Mouse (Mus musculus): ENCODE measurements around the gene Ten1. TPM values are rescaled to one million over a fixed set of nuclear protein-coding genes. Genes with fewer than 3 reads are reported as not detected.

Gene Ten1
- polyA plus RNA-seq, 1 experiment from 2014 or later, result 38.4 TPM

- H3K4me3 ChIP-seq (replicated peaks), result no peak overlapping the region
- no peak overlapping the region for H3K9ac ChIP-seq
- no peaks in the 10 kb centered on the region for H3K9me3 ChIP-seq (replicated peaks)
- H3K36me3 ChIP-seq, result peaks cover 62% of the 10 kb centered on the region
- no peak overlapping the region for H3K27ac ChIP-seq
- no peak overlapping the region for H3K4me2 ChIP-seq
- DNase-seq, result no peak
- 87% methylated on average over 22 of the region's 22 CpGs for WGBS (ENCODE audit: insufficient replicate concordance)
- no peak for ATAC-seq (ENCODE audit: low read depth)
- H3K27me3 ChIP-seq, result no peaks in the 10 kb centered on the region
- no peaks in the 10 kb centered on the region for H3K4me1 ChIP-seq (replicated peaks)
Measured at GRCm38 (mm10) chr11:116174775-116175448, 23.7 kb upstream of the Ten1 start.

GRCm38 (mm10) chr11:116176010-116176409 is 22.6 kb upstream of the Ten1 start:
- Histone ChIP-seq H3K27ac (no peak overlapping the region), H3K36me3 (peaks cover 72% of the 10 kb centered on the region), H3K27me3 (no peaks in the 10 kb centered on the region), H3K4me2 (no peak overlapping the region), H3K9me3 (replicated peaks) (no peaks in the 10 kb centered on the region), H3K9ac (no peak overlapping the region), H3K4me1 (replicated peaks) (no peaks in the 10 kb centered on the region), H3K4me3 (replicated peaks) (no peak overlapping the region)
- ATAC-seq (ENCODE audit: low read depth), result no peak
- WGBS (ENCODE audit: insufficient replicate concordance), result 80% methylated on average over 7 of the region's 7 CpGs
- DNase-seq, result no peak

GRCm38 (mm10) chr11:116178411-116179121 is 20.1 kb upstream of the Ten1 start:
- DNase-seq (no peak), ATAC-seq (ENCODE audit: low read depth) (no peak)
- 89% methylated on average over 20 of the region's 20 CpGs for WGBS (ENCODE audit: insufficient replicate concordance)
- no peaks in the 10 kb centered on the region for H3K4me1 ChIP-seq (replicated peaks)
- no peak overlapping the region for H3K4me3 ChIP-seq (replicated peaks)
- H3K27me3 ChIP-seq, result no peaks in the 10 kb centered on the region
- no peaks in the 10 kb centered on the region for H3K9me3 ChIP-seq (replicated peaks)
- no peak overlapping the region for H3K4me2 ChIP-seq
- H3K36me3 ChIP-seq, result peaks cover 83% of the 10 kb centered on the region
- no peak overlapping the region for H3K9ac ChIP-seq
- H3K27ac ChIP-seq, result no peak overlapping the region

GRCm38 (mm10) chr11:116185836-116186235 is 12.8 kb upstream of the Ten1 start:
- Histone ChIP-seq H3K27ac (no peak overlapping the region), H3K4me2 (no peak overlapping the region), H3K27me3 (no peaks in the 10 kb centered on the region), H3K4me3 (replicated peaks) (no peak overlapping the region), H3K9ac (no peak overlapping the region), H3K9me3 (replicated peaks) (no peaks in the 10 kb centered on the region), H3K36me3 (peaks cover 65% of the 10 kb centered on the region), H3K4me1 (replicated peaks) (peaks cover 5% of the 10 kb centered on the region; the same call in 1 of the 2 replicates)
- ATAC-seq (ENCODE audit: low read depth) (no peak), DNase-seq (no peak)
- WGBS (ENCODE audit: insufficient replicate concordance), result 81% methylated on average over 3 of the region's 3 CpGs

GRCm38 (mm10) chr11:116186360-116186759 is 12.3 kb upstream of the Ten1 start:
- Histone ChIP-seq H3K4me2 (no peak overlapping the region), H3K36me3 (peaks cover 69% of the 10 kb centered on the region), H3K4me3 (replicated peaks) (no peak overlapping the region), H3K27me3 (no peaks in the 10 kb centered on the region), H3K9me3 (replicated peaks) (no peaks in the 10 kb centered on the region), H3K4me1 (replicated peaks) (peaks cover 6% of the 10 kb centered on the region; the same call in 1 of the 2 replicates), H3K9ac (no peak overlapping the region), H3K27ac (no peak overlapping the region)
- DNase-seq, result no peak
- 89% methylated on average over 11 of the region's 11 CpGs for WGBS (ENCODE audit: insufficient replicate concordance)
- ATAC-seq (ENCODE audit: low read depth), result no peak

- Histone ChIP-seq H3K9ac (no peak overlapping the region), H3K4me2 (no peak overlapping the region), H3K27ac (no peak overlapping the region), H3K4me1 (replicated peaks) (peaks cover 12% of the 10 kb centered on the region; the same call in 1 of the 2 replicates), H3K27me3 (no peaks in the 10 kb centered on the region), H3K4me3 (replicated peaks) (no peak overlapping the region), H3K36me3 (peaks cover 61% of the 10 kb centered on the region), H3K9me3 (replicated peaks) (no peaks in the 10 kb centered on the region)
- WGBS (ENCODE audit: insufficient replicate concordance), result 62% methylated on average over 11 of the region's 11 CpGs
- no peak for DNase-seq
- no peak for ATAC-seq (ENCODE audit: low read depth)
Measured at GRCm38 (mm10) chr11:116187226-116187930, 11.3 kb upstream of the Ten1 start.

GRCm38 (mm10) chr11:116194619-116195018 is 4.0 kb upstream of the Ten1 start:
- no peak for DNase-seq
- H3K4me2 ChIP-seq, result peak overlapping the region; percentile 46
- H3K9ac ChIP-seq, result peak overlapping the region; percentile 42; the same call in 1 of the 2 replicates
- no peak for ATAC-seq (ENCODE audit: low read depth)
- peaks cover 20% of the 10 kb centered on the region; the same call in 1 of the 2 replicates for H3K36me3 ChIP-seq
- peaks cover 59% of the 10 kb centered on the region for H3K4me1 ChIP-seq (replicated peaks)
- no peaks in the 10 kb centered on the region for H3K27me3 ChIP-seq
- 28% methylated on average over 8 of the region's 8 CpGs for WGBS (ENCODE audit: insufficient replicate concordance)
- peak overlapping the region; percentile 9 for H3K4me3 ChIP-seq (replicated peaks)
- H3K27ac ChIP-seq, result peak overlapping the region; percentile 74
- H3K9me3 ChIP-seq (replicated peaks), result no peaks in the 10 kb centered on the region

GRCm38 (mm10) chr11:116195252-116195651 is 3.4 kb upstream of the Ten1 start:
- Histone ChIP-seq H3K27ac (peak overlapping the region; percentile 74), H3K4me1 (replicated peaks) (peaks cover 62% of the 10 kb centered on the region), H3K9ac (peak overlapping the region; percentile 42), H3K9me3 (replicated peaks) (no peaks in the 10 kb centered on the region), H3K4me2 (peak overlapping the region; percentile 46), H3K36me3 (peaks cover 14% of the 10 kb centered on the region; the same call in 1 of the 2 replicates), H3K27me3 (no peaks in the 10 kb centered on the region), H3K4me3 (replicated peaks) (peak overlapping the region; percentile 9; the same call in 1 of the 2 replicates)
- 13% methylated on average over 5 of the region's 5 CpGs for WGBS (ENCODE audit: insufficient replicate concordance)
- DNase-seq, result no peak
- ATAC-seq (ENCODE audit: low read depth), result no peak

GRCm38 (mm10) chr11:116196336-116196735 is 2.3 kb upstream of the Ten1 start:
- Histone ChIP-seq H3K9ac (no peak overlapping the region), H3K9me3 (replicated peaks) (no peaks in the 10 kb centered on the region), H3K4me1 (replicated peaks) (peaks cover 68% of the 10 kb centered on the region), H3K4me2 (no peak overlapping the region), H3K27me3 (no peaks in the 10 kb centered on the region), H3K27ac (no peak overlapping the region), H3K36me3 (peaks cover 5% of the 10 kb centered on the region; the same call in 1 of the 2 replicates), H3K4me3 (replicated peaks) (no peak overlapping the region)
- ATAC-seq (ENCODE audit: low read depth) (no peak), DNase-seq (no peak)
- 70% methylated on average over 3 of the region's 3 CpGs for WGBS (ENCODE audit: insufficient replicate concordance)

GRCm38 (mm10) chr11:116196866-116197583 is 1.6 kb upstream of the Ten1 start:
- ATAC-seq (ENCODE audit: low read depth) (no peak), DNase-seq (no peak)
- H3K9me3 ChIP-seq (replicated peaks), result no peaks in the 10 kb centered on the region
- H3K4me2 ChIP-seq, result peak overlapping the region; percentile 95
- 0 out of 2 replicates have a peak overlapping the region, but pooled peaks have one; percentile 87 for H3K9ac ChIP-seq
- whole genome bisulfite sequencing (ENCODE audit: insufficient replicate concordance), result 90% methylated on average over 18 of the region's 18 CpGs
- H3K27me3 ChIP-seq, result no peaks in the 10 kb centered on the region
- H3K36me3 ChIP-seq, result peaks cover 3% of the 10 kb centered on the region; the same call in 1 of the 2 replicates
- H3K4me1 ChIP-seq (replicated peaks), result peaks cover 68% of the 10 kb centered on the region
- H3K4me3 ChIP-seq (replicated peaks), result peak overlapping the region; percentile 80
- no peak overlapping the region for H3K27ac ChIP-seq

- peaks cover 68% of the 10 kb centered on the region for H3K4me1 ChIP-seq (replicated peaks)
- H3K9ac ChIP-seq, result peak overlapping the region; percentile 87
- no peak overlapping the region for H3K27ac ChIP-seq
- peak overlapping the region; percentile 80 for H3K4me3 ChIP-seq (replicated peaks)
- H3K9me3 ChIP-seq (replicated peaks), result no peaks in the 10 kb centered on the region
- H3K36me3 ChIP-seq, result peaks cover 3% of the 10 kb centered on the region; the same call in 1 of the 2 replicates
- no peak for DNase-seq
- 73% methylated on average over 6 of the region's 6 CpGs for WGBS (ENCODE audit: insufficient replicate concordance)
- peak overlapping the region; percentile 95 for H3K4me2 ChIP-seq
- H3K27me3 ChIP-seq, result no peaks in the 10 kb centered on the region
- no peak for ATAC-seq (ENCODE audit: low read depth)
Measured at GRCm38 (mm10) chr11:116197584-116197906, 1.1 kb upstream of the Ten1 start.
